Mouse (Mus musculus): ENCODE data around the gene C1qa.

C1qa gene

DNA sequence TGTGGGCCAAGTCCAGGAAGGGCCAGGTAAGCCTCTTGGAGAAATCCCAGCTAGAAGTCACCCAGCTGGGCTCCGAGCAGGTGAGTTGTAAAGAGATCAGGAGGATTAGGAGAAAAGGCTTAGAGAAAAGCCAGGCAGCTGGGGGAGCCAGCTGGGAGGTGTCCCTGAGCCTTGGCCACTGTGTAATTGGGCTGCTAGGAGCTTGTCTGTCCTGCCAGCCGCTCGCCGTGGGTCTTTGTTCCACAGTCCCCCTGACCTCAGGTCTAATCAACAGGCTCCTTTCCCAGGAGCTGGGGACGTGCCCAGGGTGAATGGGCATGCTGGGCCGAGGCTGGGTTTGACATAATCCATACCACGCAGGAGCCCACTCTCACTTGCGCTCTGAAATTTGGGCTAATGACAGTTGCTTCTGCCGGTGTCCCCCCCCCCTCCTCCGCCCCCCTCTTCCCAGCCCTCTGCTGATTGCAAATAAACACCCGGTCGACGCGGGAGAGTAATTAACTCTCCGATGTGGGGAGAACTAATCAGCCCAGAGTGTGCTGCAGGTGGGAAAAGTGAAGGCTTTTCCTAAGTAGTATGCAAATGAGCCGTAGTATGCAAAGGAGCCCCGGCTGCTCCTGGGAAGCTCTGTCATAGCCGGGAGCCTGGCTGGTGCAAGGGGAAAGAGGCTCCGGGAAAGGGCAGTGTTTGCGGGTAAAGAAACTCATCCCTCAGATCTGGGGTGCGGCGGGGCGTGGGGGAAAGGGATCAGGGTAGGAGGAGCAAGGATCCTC, 6.3 kb upstream of the C1qa start:
- DNase-seq (ENCODE audit: low read depth, low spot score), result peak; percentile 28

DNA sequence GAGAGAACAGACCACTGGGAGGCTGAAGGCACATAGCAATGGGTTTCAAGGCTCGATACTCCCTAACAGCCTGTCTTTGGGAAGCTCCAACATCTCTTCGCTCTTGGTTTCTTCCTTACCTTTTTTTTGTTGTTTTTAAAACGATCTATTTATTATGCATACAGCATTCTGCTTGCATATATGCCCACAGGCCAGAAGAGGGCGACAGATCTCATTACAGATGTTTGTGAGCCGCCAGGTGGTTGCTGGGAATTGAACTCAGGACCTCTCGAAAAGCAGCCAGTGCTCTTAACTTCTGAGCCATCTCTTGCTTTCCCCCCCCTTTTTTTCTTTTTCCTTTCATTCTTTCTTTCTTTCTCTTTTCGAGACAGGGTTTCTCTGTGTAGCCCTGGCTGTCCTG, 551 bp upstream of the C1qa start:
- DNase-seq (ENCODE audit: low read depth, low spot score), result peak; percentile 37

DNA sequence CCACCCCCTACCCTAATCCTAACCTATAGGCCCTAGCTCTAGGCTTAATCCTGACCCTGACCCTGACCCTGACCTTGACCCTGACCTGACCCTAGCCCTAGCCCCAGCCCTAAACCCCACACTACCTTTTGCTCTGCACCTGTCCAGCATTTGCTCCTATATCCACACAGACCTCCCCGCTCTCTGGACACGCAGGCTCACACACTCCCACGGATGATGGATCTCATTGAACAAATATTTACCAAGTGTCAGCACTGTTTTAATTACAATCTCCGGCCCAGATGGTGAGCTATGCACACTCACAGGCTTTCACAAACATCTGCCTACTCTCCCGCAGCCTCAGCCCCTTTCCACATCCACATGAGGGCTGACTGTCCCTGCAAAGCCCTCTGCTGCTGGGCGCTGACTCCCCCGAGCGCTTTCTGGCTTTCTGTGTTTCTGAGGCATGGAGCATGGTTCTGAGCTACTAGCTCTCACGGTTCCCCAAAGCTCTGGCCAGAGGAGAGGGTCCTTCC, 462 bp downstream of the C1qa start:
- DNase-seq (ENCODE audit: low read depth, low spot score), result no peak

DNA sequence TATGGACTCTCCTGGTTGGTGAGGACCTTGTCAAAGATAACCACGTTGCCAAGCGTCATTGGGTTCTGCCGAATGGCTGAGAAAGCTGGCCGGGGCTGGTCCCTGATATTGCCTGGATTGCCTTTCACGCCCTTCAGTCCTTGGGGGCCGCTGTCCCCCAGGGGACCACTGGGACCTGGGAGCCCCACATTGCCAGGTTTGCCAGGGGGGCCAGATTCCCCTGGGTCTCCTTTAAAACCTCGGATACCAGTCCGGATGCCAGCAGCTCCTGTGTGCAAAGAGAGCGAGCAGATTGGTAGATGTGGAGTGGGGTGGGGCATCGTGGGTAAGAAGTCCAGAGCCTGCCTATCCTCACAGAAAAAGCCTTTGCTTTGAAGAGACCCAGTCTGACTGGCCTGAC, 2.1 kb downstream of the C1qa start:
- DNase-seq (ENCODE audit: low read depth, low spot score), result no peak

- peak; percentile 25 for DNase-seq (ENCODE audit: low read depth, low spot score)
These were observed 2.7 kb downstream of the C1qa start for GRCm38 (mm10) chr4:136895861-136896260.

DNA sequence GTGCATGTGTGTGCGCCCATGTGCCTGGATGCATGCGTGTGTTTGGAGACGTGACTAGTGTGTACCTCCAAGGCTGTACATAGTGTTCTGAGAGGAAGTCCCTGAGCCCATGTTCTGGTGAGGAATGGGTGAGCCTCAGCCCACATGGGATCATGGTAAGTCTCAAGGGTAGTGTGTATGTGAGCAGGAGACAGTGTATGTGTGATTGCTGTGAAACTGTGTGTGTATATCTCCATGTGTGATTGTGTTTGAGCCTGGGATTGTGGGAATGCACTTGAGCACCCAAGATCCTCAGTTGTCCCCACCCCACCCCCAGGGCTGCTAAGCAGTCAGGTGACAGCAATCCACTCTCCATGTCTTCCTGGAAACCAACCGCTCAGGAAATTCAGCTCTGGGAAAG, 3.8 kb downstream of the C1qa start:
- DNase-seq (ENCODE audit: low read depth, low spot score), result no peak

- peak; percentile 58 for DNase-seq (ENCODE audit: low read depth, low spot score)
These were observed 4.7 kb downstream of the C1qa start for GRCm38 (mm10) chr4:136893691-136894543.

GRCm38 (mm10) chr4:136892811-136893210, 5.8 kb downstream of the C1qa start, which contains the start of gene C1qc:
Gene C1qc (minus strand): TSS chr4:136893065.
- DNase-seq (ENCODE audit: low read depth, low spot score), result no peak

- no peak for DNase-seq (ENCODE audit: low read depth, low spot score)
These were observed 6.2 kb downstream of the C1qa start for GRCm38 (mm10) chr4:136892371-136892770.

GRCm38 (mm10) chr4:136891115-136891514, 7.5 kb downstream of the C1qa start:
- DNase-seq (ENCODE audit: low read depth, low spot score), result no peak

- no peak for DNase-seq (ENCODE audit: low read depth, low spot score)
These were observed 8.6 kb downstream of the C1qa start for GRCm38 (mm10) chr4:136889981-136890380.

DNA sequence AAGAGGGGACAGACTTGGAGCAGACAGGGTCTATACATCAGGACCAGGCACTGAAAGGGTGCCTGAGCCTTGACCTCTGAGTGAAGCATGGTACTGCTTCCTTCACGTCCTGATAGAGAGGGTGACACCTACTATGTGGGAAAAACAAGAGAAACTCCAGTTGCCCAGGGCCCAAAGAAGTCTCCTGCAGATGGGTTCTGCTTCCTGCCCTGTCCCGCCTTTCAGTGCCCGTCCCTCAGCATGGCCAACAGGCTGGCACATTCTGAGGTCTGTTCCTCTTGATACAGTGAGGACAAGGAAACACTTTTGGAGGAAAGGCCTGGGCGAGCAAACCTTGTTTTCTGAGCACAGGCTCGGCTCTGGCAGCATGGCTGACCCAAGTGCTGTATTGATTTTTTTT, 10.9 kb downstream of the C1qa start:
- no peak for DNase-seq (ENCODE audit: low read depth, low spot score)

- no peak for DNase-seq (ENCODE audit: low read depth, low spot score)
These were observed 12.5 kb downstream of the C1qa start, which contains the start of gene C1qb for GRCm38 (mm10) chr4:136886101-136886500. Gene C1qb (minus strand): TSS chr4:136886187.

GRCm38 (mm10) chr4:136878601-136879000, 20.0 kb downstream of the C1qa start:
- DNase-seq (ENCODE audit: low read depth, low spot score), result peak; percentile 40

GRCm38 (mm10) chr4:136878171-136878570, 20.4 kb downstream of the C1qa start:
- peak; percentile 83 for DNase-seq (ENCODE audit: low read depth, low spot score)

DNA sequence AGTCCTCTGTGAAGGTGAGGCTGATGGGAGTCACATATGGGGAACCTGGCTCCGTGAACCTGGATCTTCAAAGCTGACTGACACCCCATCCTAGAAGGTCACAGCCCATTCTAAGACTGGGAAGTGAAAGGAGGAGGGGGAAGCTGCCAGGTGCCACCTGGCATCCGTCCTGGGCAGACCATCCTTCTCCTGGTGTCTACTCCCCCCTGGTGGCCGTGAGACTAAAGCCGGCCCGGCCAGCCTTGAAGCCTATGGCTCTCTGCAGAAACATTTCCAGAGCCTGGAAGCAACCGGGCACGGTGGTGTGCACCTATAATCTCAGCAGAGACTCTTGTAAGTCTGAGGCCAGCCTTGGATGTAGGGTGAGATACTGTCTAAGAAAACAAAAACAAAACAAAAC, 21.6 kb downstream of the C1qa start:
- DNase-seq (ENCODE audit: low read depth, low spot score), result peak; percentile 44

- DNase-seq (ENCODE audit: low read depth, low spot score), result no peak
These were observed 23.6 kb downstream of the C1qa start for GRCm38 (mm10) chr4:136875012-136875411.

DNA sequence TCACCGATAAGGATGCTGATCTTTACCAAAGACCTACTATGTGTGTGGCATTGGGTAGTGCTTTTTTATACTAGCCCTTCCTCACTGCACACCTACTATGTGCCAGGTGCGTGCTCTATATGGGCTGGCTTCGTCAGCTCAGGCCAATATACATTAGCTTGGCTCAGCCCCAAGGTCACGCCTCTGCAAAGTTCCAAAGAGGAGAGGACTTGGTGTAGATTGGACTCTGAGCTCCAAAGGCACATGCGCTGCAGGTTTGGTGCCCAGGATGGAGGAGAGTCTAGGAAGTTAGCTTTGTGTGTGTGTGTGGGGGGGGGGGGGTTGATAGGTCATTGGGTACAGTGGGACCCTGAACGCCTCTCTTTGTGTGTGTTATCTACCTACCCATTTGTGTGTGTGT, 30.2 kb downstream of the C1qa start:
- no peak for DNase-seq (ENCODE audit: low read depth, low spot score)

GRCm38 (mm10) chr4:136867690-136868345, 30.8 kb downstream of the C1qa start:
- peak; percentile 19 for DNase-seq (ENCODE audit: low read depth, low spot score)

GRCm38 (mm10) chr4:136865531-136865930, 33.1 kb downstream of the C1qa start:
- DNase-seq (ENCODE audit: low read depth, low spot score), result no peak

DNA sequence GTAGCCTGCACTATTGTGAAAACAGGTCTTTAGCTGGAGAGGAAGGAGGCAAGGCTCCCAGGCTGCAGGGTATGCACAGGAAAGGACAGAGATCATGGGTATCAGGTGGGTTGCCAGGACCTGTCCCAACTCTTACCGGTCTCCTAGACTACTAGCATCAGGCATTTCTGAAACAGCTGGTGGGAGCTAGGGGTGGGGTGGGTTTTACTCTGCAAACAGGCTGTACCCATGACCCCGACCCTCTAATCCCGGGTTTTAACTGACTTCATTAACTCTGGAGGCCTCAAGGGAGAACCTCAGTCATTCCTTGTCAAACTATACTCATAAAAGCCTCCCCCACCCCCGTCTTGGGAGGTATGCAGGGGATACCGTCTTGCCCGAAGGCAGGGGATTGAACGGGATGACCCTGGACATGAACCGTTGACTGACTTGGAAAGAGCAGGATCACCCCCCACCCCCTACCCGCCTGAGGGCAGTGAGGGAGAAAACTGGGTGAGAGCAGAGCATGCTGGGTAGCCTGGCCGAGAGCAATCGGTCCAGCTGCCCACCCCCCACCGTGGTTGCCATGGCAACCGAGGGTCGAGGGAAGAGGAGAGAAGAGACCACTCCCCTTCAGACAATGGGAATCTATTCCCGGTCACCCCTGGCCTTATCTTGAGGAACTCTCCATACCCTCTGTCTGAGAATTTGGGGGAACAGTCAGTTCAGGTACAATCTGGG, 33.7 kb downstream of the C1qa start:
- DNase-seq (ENCODE audit: low read depth, low spot score), result peak; percentile 43
